Mouse (Mus musculus): ENCODE results near the gene Bcar3. TPM values are rescaled to one million over a fixed set of nuclear protein-coding genes. Genes with fewer than 3 reads are reported as not detected.

Gene Bcar3
- polyA plus RNA-seq (2015; fragmentation: Nextera tagmentation; extraction: Ambion mirVana): 6.8 and 7.1 TPM in 2 replicates

- Histone ChIP-seq H3K9me3 (ENCODE audit: control insufficient read depth, low read length) (no peaks in the 10 kb centered on the region), H3K27ac (ENCODE audit: low read depth, low read length) (peak within 1 kb of the TSS; percentile 99), H3K4me1 (ENCODE audit: control insufficient read depth, insufficient read depth, low read depth, low read length) (peaks cover 36% of the 10 kb centered on the region), H3K4me2 (ENCODE audit: low read length) (peak within 1 kb of the TSS; percentile 92), H3K36me3 (ENCODE audit: control insufficient read depth, insufficient read depth, low read length) (no peaks in the 10 kb centered on the region), H3K27me3 (replicated peaks; ENCODE audit: control insufficient read depth, insufficient read depth, low read length) (no peaks in the 10 kb centered on the region), H3K4me3 (ENCODE audit: low read length) (peak within 1 kb of the TSS; percentile 88), H3K9ac (ENCODE audit: low read depth, low read length) (peak within 1 kb of the TSS; percentile 98)
- peak; percentile 89 for ATAC-seq
- WGBS: 2% methylated on average over 37 of the region's 37 CpGs
These were observed at the start of gene Bcar3 for GRCm38 (mm10) chr3:122293954-122294850. TSS of gene Bcar3 (plus strand) at chr3:122294136.

GRCm38 (mm10) chr3:122244759-122245158, 49.2 kb upstream of the Bcar3 start:
- no peaks in the 10 kb centered on the region for H3K9me3 ChIP-seq (ENCODE audit: control insufficient read depth, low read length)
- peak overlapping the region; percentile 10 for H3K27ac ChIP-seq (ENCODE audit: low read depth, low read length)
- H3K4me3 ChIP-seq (ENCODE audit: low read length): peak overlapping the region; percentile 93
- H3K4me2 ChIP-seq (ENCODE audit: low read length): peak overlapping the region; percentile 52
- no peak; the same call in 1 of the 2 replicates for ATAC-seq
- 49% methylated on average over 6 of the region's 6 CpGs for WGBS
- no peaks in the 10 kb centered on the region for H3K27me3 ChIP-seq (replicated peaks; ENCODE audit: control insufficient read depth, insufficient read depth, low read length)
- no peaks in the 10 kb centered on the region for H3K36me3 ChIP-seq (ENCODE audit: control insufficient read depth, insufficient read depth, low read length)
- H3K9ac ChIP-seq (ENCODE audit: low read depth, low read length): peak overlapping the region; percentile 3
- H3K4me1 ChIP-seq (ENCODE audit: control insufficient read depth, insufficient read depth, low read depth, low read length): peaks cover 14% of the 10 kb centered on the region

- Histone ChIP-seq H3K27ac (ENCODE audit: low read depth, low read length) (peak within 1 kb of the TSS; percentile 91), H3K9me3 (ENCODE audit: control insufficient read depth, low read length) (no peaks in the 10 kb centered on the region), H3K36me3 (ENCODE audit: control insufficient read depth, insufficient read depth, low read length) (no peaks in the 10 kb centered on the region), H3K4me1 (ENCODE audit: control insufficient read depth, insufficient read depth, low read depth, low read length) (peaks cover 14% of the 10 kb centered on the region), H3K27me3 (replicated peaks; ENCODE audit: control insufficient read depth, insufficient read depth, low read length) (no peaks in the 10 kb centered on the region), H3K4me2 (ENCODE audit: low read length) (peak within 1 kb of the TSS; percentile 52), H3K9ac (ENCODE audit: low read depth, low read length) (peak within 1 kb of the TSS; percentile 96), H3K4me3 (ENCODE audit: low read length) (peak within 1 kb of the TSS; percentile 93)
- ATAC-seq: peak; percentile 99
- under 1% methylated on average over 62 of the region's 90 CpGs for WGBS
These were observed 48.6 kb upstream of the Bcar3 start, which contains the start of gene Gclm for GRCm38 (mm10) chr3:122245215-122245877. TSS of gene Gclm (plus strand) at chr3:122245557.

- peaks cover 14% of the 10 kb centered on the region for H3K4me1 ChIP-seq (ENCODE audit: control insufficient read depth, insufficient read depth, low read depth, low read length)
- no peaks in the 10 kb centered on the region for H3K27me3 ChIP-seq (replicated peaks; ENCODE audit: control insufficient read depth, insufficient read depth, low read length)
- H3K4me2 ChIP-seq (ENCODE audit: low read length): peak overlapping the region; percentile 52
- peak overlapping the region; percentile 93 for H3K4me3 ChIP-seq (ENCODE audit: low read length)
- H3K9ac ChIP-seq (ENCODE audit: low read depth, low read length): peak overlapping the region; percentile 96
- under 1% methylated on average over 45 of the region's 50 CpGs for WGBS
- no peaks in the 10 kb centered on the region for H3K36me3 ChIP-seq (ENCODE audit: control insufficient read depth, insufficient read depth, low read length)
- H3K27ac ChIP-seq (ENCODE audit: low read depth, low read length): peak overlapping the region; percentile 91
- ATAC-seq: peak; percentile 54
- H3K9me3 ChIP-seq (ENCODE audit: control insufficient read depth, low read length): no peaks in the 10 kb centered on the region
These were observed 48.0 kb upstream of the Bcar3 start for GRCm38 (mm10) chr3:122245878-122246332.

- ATAC-seq: no peak
- Histone ChIP-seq H3K9me3 (ENCODE audit: control insufficient read depth, low read length) (no peaks in the 10 kb centered on the region), H3K4me3 (ENCODE audit: low read length) (peak overlapping the region; percentile 93), H3K36me3 (ENCODE audit: control insufficient read depth, insufficient read depth, low read length) (no peaks in the 10 kb centered on the region), H3K4me2 (ENCODE audit: low read length) (peak overlapping the region; percentile 52), H3K4me1 (ENCODE audit: control insufficient read depth, insufficient read depth, low read depth, low read length) (peaks cover 14% of the 10 kb centered on the region), H3K27me3 (replicated peaks; ENCODE audit: control insufficient read depth, insufficient read depth, low read length) (no peaks in the 10 kb centered on the region), H3K27ac (ENCODE audit: low read depth, low read length) (no peak overlapping the region), H3K9ac (ENCODE audit: low read depth, low read length) (peak overlapping the region; percentile 96)
- 25% methylated on average over 6 of the region's 6 CpGs for WGBS
These were observed 47.5 kb upstream of the Bcar3 start for GRCm38 (mm10) chr3:122246406-122246805.

- Histone ChIP-seq H3K9ac (ENCODE audit: low read depth, low read length) (peak overlapping the region; percentile 36; the same call in 1 of the 2 replicates), H3K27me3 (replicated peaks; ENCODE audit: control insufficient read depth, insufficient read depth, low read length) (no peaks in the 10 kb centered on the region), H3K9me3 (ENCODE audit: control insufficient read depth, low read length) (no peaks in the 10 kb centered on the region), H3K36me3 (ENCODE audit: control insufficient read depth, insufficient read depth, low read length) (no peaks in the 10 kb centered on the region), H3K27ac (ENCODE audit: low read depth, low read length) (no peak overlapping the region), H3K4me1 (ENCODE audit: control insufficient read depth, insufficient read depth, low read depth, low read length) (peaks cover 14% of the 10 kb centered on the region), H3K4me2 (ENCODE audit: low read length) (peak overlapping the region; percentile 52), H3K4me3 (ENCODE audit: low read length) (peak overlapping the region; percentile 93)
- ATAC-seq: no peak
- WGBS: 68% methylated on average over 12 of the region's 12 CpGs
These were observed 46.8 kb upstream of the Bcar3 start for GRCm38 (mm10) chr3:122246986-122247767.

GRCm38 (mm10) chr3:122247768-122248100, 46.2 kb upstream of the Bcar3 start:
- ATAC-seq: no peak
- Histone ChIP-seq H3K4me3 (ENCODE audit: low read length) (no peak overlapping the region), H3K36me3 (ENCODE audit: control insufficient read depth, insufficient read depth, low read length) (no peaks in the 10 kb centered on the region), H3K27ac (ENCODE audit: low read depth, low read length) (no peak overlapping the region), H3K9ac (ENCODE audit: low read depth, low read length) (no peak overlapping the region), H3K9me3 (ENCODE audit: control insufficient read depth, low read length) (no peaks in the 10 kb centered on the region), H3K4me2 (ENCODE audit: low read length) (peak overlapping the region; percentile 52), H3K27me3 (replicated peaks; ENCODE audit: control insufficient read depth, insufficient read depth, low read length) (no peaks in the 10 kb centered on the region), H3K4me1 (ENCODE audit: control insufficient read depth, insufficient read depth, low read depth, low read length) (peaks cover 14% of the 10 kb centered on the region)
- 97% methylated on average over 2 of the region's 2 CpGs for WGBS

GRCm38 (mm10) chr3:122252466-122253253, 41.3 kb upstream of the Bcar3 start:
- Histone ChIP-seq H3K27me3 (replicated peaks; ENCODE audit: control insufficient read depth, insufficient read depth, low read length) (no peaks in the 10 kb centered on the region), H3K9me3 (ENCODE audit: control insufficient read depth, low read length) (no peaks in the 10 kb centered on the region), H3K9ac (ENCODE audit: low read depth, low read length) (no peak overlapping the region), H3K4me2 (ENCODE audit: low read length) (no peak overlapping the region), H3K27ac (ENCODE audit: low read depth, low read length) (no peak overlapping the region), H3K36me3 (ENCODE audit: control insufficient read depth, insufficient read depth, low read length) (no peaks in the 10 kb centered on the region), H3K4me1 (ENCODE audit: control insufficient read depth, insufficient read depth, low read depth, low read length) (peaks cover 3% of the 10 kb centered on the region), H3K4me3 (ENCODE audit: low read length) (no peak overlapping the region)
- whole genome bisulfite sequencing: 40% methylated on average over 3 of the region's 3 CpGs
- ATAC-seq: no peak
